Mouse (Mus musculus) ES-E14 (cell line): ENCODE measurements at regions not wholly inside any gene's neighbourhood (a gene's known extent, or its start where the extent isn't known, plus 50 kb on each side); places are given as distances from the start of the nearest gene placed in this dataset.

Experiments
- CHD2 ChIP-seq: IDR thresholded peaks from 2 replicates; pipeline ENCODE4 v1.6.1; 2014; ENCODE audit warnings: mild to moderate bottlenecking, low read depth, low read length, inconsistent platforms
- HCFC1 ChIP-seq: IDR thresholded peaks from 2 replicates; pipeline ENCODE4 v1.6.1; 2012; ENCODE audit warnings: low read length, inconsistent platforms, borderline replicate concordance; ENCODE audit not compliant: insufficient read depth
- MAFK ChIP-seq: IDR thresholded peaks from 2 replicates; pipeline ENCODE4 v1.6.1; 2014; ENCODE audit warnings: mild to moderate bottlenecking, low read depth, low read length, inconsistent platforms; ENCODE audit not compliant: insufficient read depth
- ZC3H11A ChIP-seq: IDR thresholded peaks from 2 replicates; pipeline ENCODE4 v1.6.1; 2012; ENCODE audit warnings: low read depth, mild to moderate bottlenecking, inconsistent platforms, low read length, borderline replicate concordance
- ZNF384 ChIP-seq: IDR thresholded peaks from 2 replicates; pipeline ENCODE4 v1.6.1; 2012; ENCODE audit warnings: low read depth, low read length, inconsistent platforms

DNA sequence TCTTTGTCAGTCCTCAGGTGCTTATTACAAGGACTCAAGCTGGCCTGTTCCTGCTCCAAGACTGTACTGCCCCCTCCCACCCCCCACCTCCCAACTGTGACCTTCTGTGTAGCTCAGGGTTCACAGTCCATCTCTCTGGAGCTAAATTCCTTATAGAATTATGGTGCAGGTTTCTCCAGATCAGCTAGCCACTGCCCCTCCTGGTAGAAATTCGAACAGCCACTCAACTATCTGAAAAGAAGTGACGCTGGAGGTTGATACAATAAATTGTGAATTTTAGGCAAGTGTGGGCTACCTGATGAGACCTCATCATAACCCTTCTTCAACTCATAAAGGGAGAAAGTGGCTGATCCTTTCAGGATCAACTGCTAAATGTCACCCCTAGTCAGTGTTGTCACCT lies 86.3 kb downstream of the Cct8l1 start:
- no peak for TF ChIP-seq ZC3H11A
- TF ChIP-seq HCFC1 = no peak
- TF ChIP-seq MAFK = no peak
- TF ChIP-seq CHD2 = no peak
- TF ChIP-seq ZNF384 = no peak
